Mouse (Mus musculus) lung, embryonic 15.5 days (tissue): ENCODE results near the gene Plekhf1. TPM values are rescaled to one million over a fixed set of nuclear protein-coding genes. Genes with fewer than 3 reads are reported as not detected.

Source experiments
- ATAC-seq: fragments of 200-750 bp; cut with Nextera tagmentation; 2 replicates; pipeline ENCODE4 v1.8.0; 2017; ENCODE audit warnings: moderate number of reproducible peaks, borderline replicate concordance; ENCODE audit not compliant: low FRiP score, low TSS enrichment; ENCODE audit errors: extremely low read depth
- H3K27ac ChIP-seq: fragments of 300-500 bp; sonication (generic); 2 replicates; pipeline ENCODE4 v1.5.1; 2015; ENCODE audit warnings: moderate library complexity, mild to moderate bottlenecking, inconsistent platforms
- H3K27me3 ChIP-seq: fragments of 300-500 bp; sonication (generic); 2 replicates; pipeline ENCODE4 v1.6.1; 2015; ENCODE audit warnings: inconsistent platforms
- H3K36me3 ChIP-seq: fragments of 300-500 bp; sonication (generic); 2 replicates; pipeline ENCODE4 v1.6.1; 2015; ENCODE audit warnings: inconsistent platforms
- H3K4me1 ChIP-seq: fragments of 300-500 bp; sonication (generic); 2 replicates; pipeline ENCODE4 v1.6.1; 2015; ENCODE audit warnings: inconsistent platforms
- H3K4me2 ChIP-seq: fragments of 300-500 bp; sonication (generic); 2 replicates; pipeline ENCODE4 v1.6.1; 2015; ENCODE audit warnings: inconsistent platforms, mild to moderate bottlenecking, moderate library complexity
- H3K4me3 ChIP-seq: fragments of 300-500 bp; sonication (generic); 2 replicates; pipeline ENCODE4 v1.5.1; 2015; ENCODE audit warnings: mild to moderate bottlenecking, inconsistent platforms
- H3K9ac ChIP-seq: fragments of 300-500 bp; sonication (generic); 2 replicates; pipeline ENCODE4 v1.6.1; 2015; ENCODE audit warnings: inconsistent platforms
- H3K9me3 ChIP-seq: fragments of 300-500 bp; sonication (generic); 2 replicates; pipeline ENCODE4 v1.6.1; 2016; ENCODE audit warnings: inconsistent platforms
- WGBS: fragments of 180-500 bp; shearing (Covaris S2); methylation state at CpG from one replicate; pipeline ENCODE4 v1.1.7; 2015; 5-methylcytosine and 5-hydroxymethylcytosine counted together
- polyA plus RNA-seq: library from polyadenylated mRNA; unstranded; fragments of >200 nt; fragmentation: Nextera tagmentation; extraction: Ambion mirVana; gene quantifications from 2 replicates; pipeline ENCODE4 v1.2.1, GENCODE M21; 2015

The Plekhf1 gene
- polyA plus RNA-seq, 1 experiment from 2014 or later: 5.5 TPM

- H3K27me3 ChIP-seq: no peaks in the 10 kb centered on the region
- 36% methylated on average over 11 of the region's 11 CpGs for WGBS
- no peak overlapping the region for H3K9ac ChIP-seq
- ATAC-seq: no peak
- no peaks in the 10 kb centered on the region for H3K36me3 ChIP-seq
- H3K9me3 ChIP-seq: no peaks in the 10 kb centered on the region
- no peak overlapping the region for H3K4me3 ChIP-seq
- H3K4me1 ChIP-seq: no peaks in the 10 kb centered on the region
- H3K27ac ChIP-seq: no peak overlapping the region
- H3K4me2 ChIP-seq: no peak overlapping the region
These were observed 8.7 kb upstream of the Plekhf1 start for GRCm38 (mm10) chr7:38236400-38237105.

- Histone ChIP-seq H3K9me3 (no peaks in the 10 kb centered on the region), H3K4me1 (peaks cover 13% of the 10 kb centered on the region), H3K4me2 (no peak overlapping the region), H3K36me3 (no peaks in the 10 kb centered on the region), H3K27me3 (no peaks in the 10 kb centered on the region; the same call in 1 of the 2 replicates), H3K4me3 (no peak overlapping the region), H3K9ac (no peak overlapping the region), H3K27ac (no peak overlapping the region)
- ATAC-seq: no peak
- WGBS: 14% methylated on average over 8 of the region's 8 CpGs
These were observed 2.5 kb upstream of the Plekhf1 start for GRCm38 (mm10) chr7:38230285-38230684.

GRCm38 (mm10) chr7:38228329-38228728 is 513 bp upstream of the Plekhf1 start:
- H3K36me3 ChIP-seq: no peaks in the 10 kb centered on the region
- peaks cover 17% of the 10 kb centered on the region for H3K4me1 ChIP-seq
- H3K4me2 ChIP-seq: peak overlapping the region; percentile 77
- no peak for ATAC-seq
- H3K27ac ChIP-seq: peak overlapping the region; percentile 81; the same call in 1 of the 2 replicates
- H3K4me3 ChIP-seq: peak overlapping the region; percentile 65
- no peaks in the 10 kb centered on the region; the same call in 1 of the 2 replicates for H3K27me3 ChIP-seq
- no peaks in the 10 kb centered on the region for H3K9me3 ChIP-seq
- WGBS: 20% methylated on average over 8 of the region's 8 CpGs
- no peak overlapping the region; the same call in 1 of the 2 replicates for H3K9ac ChIP-seq

- H3K4me1 ChIP-seq: peaks cover 17% of the 10 kb centered on the region
- WGBS: under 1% methylated on average over 25 of the region's 25 CpGs
- H3K36me3 ChIP-seq: no peaks in the 10 kb centered on the region
- H3K9me3 ChIP-seq: no peaks in the 10 kb centered on the region
- H3K27ac ChIP-seq: peak overlapping the region; percentile 81
- H3K4me3 ChIP-seq: peak overlapping the region; percentile 65
- ATAC-seq: peak; percentile 78
- H3K4me2 ChIP-seq: peak overlapping the region; percentile 77
- peak overlapping the region; percentile 74 for H3K9ac ChIP-seq
- H3K27me3 ChIP-seq: no peaks in the 10 kb centered on the region; the same call in 1 of the 2 replicates
These were observed 476 bp downstream of the Plekhf1 start for GRCm38 (mm10) chr7:38227181-38227899.

- peaks cover 17% of the 10 kb centered on the region for H3K4me1 ChIP-seq
- ATAC-seq: no peak
- peak overlapping the region; percentile 77 for H3K4me2 ChIP-seq
- H3K27me3 ChIP-seq: no peaks in the 10 kb centered on the region; the same call in 1 of the 2 replicates
- H3K9me3 ChIP-seq: no peaks in the 10 kb centered on the region
- no peak overlapping the region; the same call in 1 of the 2 replicates for H3K27ac ChIP-seq
- 67% methylated on average over 2 of the region's 2 CpGs for WGBS
- H3K9ac ChIP-seq: no peak overlapping the region
- H3K4me3 ChIP-seq: peak overlapping the region; percentile 65
- peaks cover 4% of the 10 kb centered on the region; the same call in 1 of the 2 replicates for H3K36me3 ChIP-seq
These were observed 1.6 kb downstream of the Plekhf1 start for GRCm38 (mm10) chr7:38226226-38226625.

- no peak for ATAC-seq
- Histone ChIP-seq H3K27ac (no peak overlapping the region), H3K9me3 (no peaks in the 10 kb centered on the region), H3K9ac (no peak overlapping the region), H3K4me2 (no peak overlapping the region), H3K36me3 (peaks cover 15% of the 10 kb centered on the region; the same call in 1 of the 2 replicates), H3K27me3 (no peaks in the 10 kb centered on the region; the same call in 1 of the 2 replicates), H3K4me1 (peaks cover 17% of the 10 kb centered on the region), H3K4me3 (no peak overlapping the region)
- WGBS: 78% methylated on average over 13 of the region's 13 CpGs
These were observed 3.0 kb downstream of the Plekhf1 start for GRCm38 (mm10) chr7:38224577-38225369.

- no peak overlapping the region for H3K4me3 ChIP-seq
- no peak overlapping the region for H3K4me2 ChIP-seq
- H3K36me3 ChIP-seq: peaks cover 15% of the 10 kb centered on the region; the same call in 1 of the 2 replicates
- H3K9me3 ChIP-seq: no peaks in the 10 kb centered on the region
- no peak for ATAC-seq
- peaks cover 4% of the 10 kb centered on the region; the same call in 1 of the 2 replicates for H3K4me1 ChIP-seq
- WGBS: 92% methylated on average over 7 of the region's 7 CpGs
- no peak overlapping the region for H3K27ac ChIP-seq
- H3K9ac ChIP-seq: no peak overlapping the region
- H3K27me3 ChIP-seq: no peaks in the 10 kb centered on the region
These were observed 7.0 kb downstream of the Plekhf1 start for GRCm38 (mm10) chr7:38220866-38221265.

GRCm38 (mm10) chr7:38219526-38219925 is 8.3 kb downstream of the Plekhf1 start:
- Histone ChIP-seq H3K27ac (no peak overlapping the region), H3K4me2 (no peak overlapping the region), H3K9ac (no peak overlapping the region), H3K4me3 (no peak overlapping the region), H3K4me1 (no peaks in the 10 kb centered on the region), H3K36me3 (peaks cover 15% of the 10 kb centered on the region; the same call in 1 of the 2 replicates), H3K27me3 (no peaks in the 10 kb centered on the region), H3K9me3 (no peaks in the 10 kb centered on the region)
- no peak for ATAC-seq
- 86% methylated on average over 4 of the region's 4 CpGs for WGBS

GRCm38 (mm10) chr7:38218631-38219367 is 9.0 kb downstream of the Plekhf1 start:
- Histone ChIP-seq H3K4me2 (no peak overlapping the region), H3K9me3 (no peaks in the 10 kb centered on the region), H3K4me1 (no peaks in the 10 kb centered on the region), H3K27ac (no peak overlapping the region), H3K36me3 (peaks cover 15% of the 10 kb centered on the region; the same call in 1 of the 2 replicates), H3K27me3 (no peaks in the 10 kb centered on the region), H3K9ac (no peak overlapping the region), H3K4me3 (no peak overlapping the region)
- WGBS: 75% methylated on average over 8 of the region's 8 CpGs
- ATAC-seq: no peak

- Histone ChIP-seq H3K4me2 (no peak overlapping the region), H3K9ac (no peak overlapping the region), H3K27ac (peak overlapping the region; percentile 32; the same call in 1 of the 2 replicates), H3K9me3 (no peaks in the 10 kb centered on the region), H3K36me3 (peaks cover 15% of the 10 kb centered on the region; the same call in 1 of the 2 replicates), H3K4me3 (no peak overlapping the region), H3K27me3 (no peaks in the 10 kb centered on the region), H3K4me1 (no peaks in the 10 kb centered on the region)
- peak; percentile 81 for ATAC-seq
- WGBS: 55% methylated on average over 5 of the region's 5 CpGs
These were observed 10.2 kb downstream of the Plekhf1 start for GRCm38 (mm10) chr7:38217417-38218171.
